Mouse (Mus musculus) stomach, postnatal 0 days (tissue): ENCODE data around the gene Gmds. TPM values are rescaled to one million over a fixed set of nuclear protein-coding genes. Genes with fewer than 3 reads are reported as not detected.

Experiments used
- ATAC-seq: fragments of 200-750 bp; cut with Nextera tagmentation; 2 replicates; pipeline ENCODE4 v1.8.0; 2017; ENCODE audit not compliant: low FRiP score, low TSS enrichment
- DNase-seq: peaks from one replicate; pipeline ENCODE4 v3.0.0-alpha.2; 2016; ENCODE audit warnings: low spot score
- H3K27ac ChIP-seq: fragments of 300-500 bp; sonication (generic); replicated peaks from 2 replicates; pipeline ENCODE4 v1.5.1; 2014; ENCODE audit warnings: mild to moderate bottlenecking, control low read depth
- H3K27me3 ChIP-seq: fragments of 300-500 bp; sonication (generic); 2 replicates; pipeline ENCODE4 v1.6.1; 2014; ENCODE audit warnings: low read length; ENCODE audit not compliant: control insufficient read depth, insufficient read depth
- H3K36me3 ChIP-seq: fragments of 300-500 bp; sonication (generic); 2 replicates; pipeline ENCODE4 v1.6.1; 2014; ENCODE audit warnings: low read length, mixed read lengths; ENCODE audit not compliant: control insufficient read depth, insufficient read depth
- H3K4me1 ChIP-seq: fragments of 300-500 bp; sonication (generic); replicated peaks from 2 replicates; pipeline ENCODE4 v1.6.1; 2014; ENCODE audit warnings: antibody characterized with exemption; ENCODE audit not compliant: control insufficient read depth, insufficient read depth
- H3K4me2 ChIP-seq: fragments of 300-500 bp; sonication (generic); replicated peaks from 2 replicates; pipeline ENCODE4 v1.6.1; 2014; ENCODE audit warnings: low read depth, mild to moderate bottlenecking, control low read depth, moderate library complexity
- H3K4me3 ChIP-seq: fragments of 300-500 bp; sonication (generic); 2 replicates; pipeline ENCODE4 v1.5.1; 2014; ENCODE audit warnings: low read depth, low read length, control low read depth
- H3K9ac ChIP-seq: fragments of 300-500 bp; sonication (generic); 2 replicates; pipeline ENCODE4 v1.6.1; 2014; ENCODE audit warnings: mild to moderate bottlenecking, low read length, control low read depth, mixed read lengths
- H3K9me3 ChIP-seq: fragments of 300-500 bp; sonication (generic); 2 replicates; pipeline ENCODE4 v1.6.1; 2016; ENCODE audit warnings: low read length; ENCODE audit not compliant: control insufficient read depth
- CTCF ChIP-seq: IDR thresholded peaks from 2 replicates; pipeline ENCODE4 v1.5.1; 2016; ENCODE audit warnings: antibody characterized with exemption, low read depth, mild to moderate bottlenecking, moderate library complexity
- EP300 ChIP-seq: optimal IDR thresholded peaks from 2 replicates; pipeline ENCODE3; 2016; ENCODE audit warnings: antibody characterized with exemption
- WGBS: fragments of 180-500 bp; shearing (Covaris S2); extraction: QIAGEN DNeasy Blood & Tissue Kit; methylation state at CpG from one replicate; pipeline ENCODE4 v1.1.7; 2014; 5-methylcytosine and 5-hydroxymethylcytosine counted together
- polyA plus RNA-seq: library from polyadenylated mRNA; unstranded; fragments of >200 nt; fragmentation: Nextera tagmentation; extraction: Ambion mirVana; gene quantifications from 2 replicates; pipeline ENCODE4 v1.2.1, GENCODE M21; 2015

Gene Gmds
- polyA plus RNA-seq, 1 experiment from 2014 or later = 102 TPM

DNA sequence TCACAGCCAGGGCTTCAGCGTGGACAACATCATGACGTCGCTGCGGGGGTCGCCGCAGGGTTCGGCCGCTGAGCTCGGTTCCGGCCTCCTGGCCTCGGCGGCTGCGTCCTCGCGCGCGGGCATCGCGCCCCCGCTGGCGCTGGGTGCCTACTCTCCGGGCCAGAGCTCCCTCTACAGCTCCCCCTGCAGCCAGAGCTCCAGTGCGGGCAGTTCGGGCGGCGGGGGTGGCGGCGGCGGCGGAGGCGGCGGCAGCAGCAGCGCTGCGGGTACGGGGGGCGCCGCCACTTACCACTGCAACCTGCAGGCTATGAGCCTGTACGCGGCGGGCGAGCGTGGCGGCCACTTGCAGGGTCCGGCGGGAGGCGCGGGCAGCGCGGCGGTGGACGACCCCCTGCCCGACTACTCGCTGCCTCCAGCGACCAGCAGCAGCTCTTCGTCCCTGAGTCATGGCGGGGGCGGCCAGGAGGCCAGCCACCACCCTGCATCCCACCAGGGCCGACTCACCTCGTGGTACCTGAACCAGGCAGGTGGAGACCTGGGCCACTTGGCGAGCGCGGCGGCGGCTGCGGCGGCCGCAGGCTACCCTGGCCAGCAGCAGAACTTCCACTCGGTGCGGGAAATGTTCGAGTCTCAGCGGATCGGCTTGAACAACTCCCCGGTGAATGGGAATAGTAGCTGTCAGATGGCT lies 530.3 kb downstream of the Gmds start:
- DNase-seq (peak; percentile 62), ATAC-seq (0 out of 2 replicates have a peak, but pooled peaks have one; percentile 15)

DNA sequence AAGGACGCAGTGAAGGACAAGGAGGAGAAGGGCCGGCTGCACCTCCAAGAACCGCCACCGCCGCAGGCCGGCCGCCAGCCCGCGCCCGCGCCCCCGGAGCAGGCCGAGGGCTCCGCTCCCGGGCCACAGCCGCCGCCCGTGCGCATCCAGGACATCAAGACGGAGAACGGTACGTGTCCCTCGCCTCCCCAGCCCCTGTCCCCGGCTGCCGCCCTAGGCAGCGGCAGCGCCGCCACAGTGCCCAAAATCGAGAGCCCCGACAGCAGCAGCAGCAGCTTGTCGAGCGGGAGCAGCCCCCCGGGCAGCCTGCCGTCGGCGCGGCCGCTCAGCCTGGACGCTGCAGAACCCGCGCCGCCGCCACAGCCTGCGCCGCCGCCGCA lies 530.8 kb downstream of the Gmds start:
- ATAC-seq = no peak
- peak; percentile 32 for DNase-seq
- Histone ChIP-seq H3K4me1 (0 out of 2 replicates have a peak, but pooled peaks cover 2% of the 10 kb centered on the region), H3K4me2 (peak overlapping the region; percentile 89), H3K27ac (no peak overlapping the region), H3K9ac (peak overlapping the region; percentile 58; the same call in 1 of the 2 replicates), H3K9me3 (no peaks in the 10 kb centered on the region), H3K27me3 (peaks cover 12% of the 10 kb centered on the region; the same call in 1 of the 2 replicates), H3K36me3 (no peaks in the 10 kb centered on the region), H3K4me3 (peak overlapping the region; percentile 54)
- under 1% methylated on average over 41 of the region's 47 CpGs for WGBS
- TF ChIP-seq CTCF (no peak), EP300 (no peak)

More for the DNA sequence above, 530.3 kb downstream of the Gmds start:
- H3K4me2 ChIP-seq = peak overlapping the region; percentile 89
- H3K9ac ChIP-seq = peak overlapping the region; percentile 38
- 0 out of 2 replicates have a peak, but pooled peaks cover 2% of the 10 kb centered on the region for H3K4me1 ChIP-seq
- TF ChIP-seq CTCF = peak; percentile 50
- no peak for TF ChIP-seq EP300
- H3K4me3 ChIP-seq = peak overlapping the region; percentile 54
- no peak overlapping the region for H3K27ac ChIP-seq
- H3K27me3 ChIP-seq = peaks cover 12% of the 10 kb centered on the region; the same call in 1 of the 2 replicates
- H3K36me3 ChIP-seq = no peaks in the 10 kb centered on the region
- WGBS = 2% methylated on average over 47 of the region's 73 CpGs
- no peaks in the 10 kb centered on the region for H3K9me3 ChIP-seq

DNA sequence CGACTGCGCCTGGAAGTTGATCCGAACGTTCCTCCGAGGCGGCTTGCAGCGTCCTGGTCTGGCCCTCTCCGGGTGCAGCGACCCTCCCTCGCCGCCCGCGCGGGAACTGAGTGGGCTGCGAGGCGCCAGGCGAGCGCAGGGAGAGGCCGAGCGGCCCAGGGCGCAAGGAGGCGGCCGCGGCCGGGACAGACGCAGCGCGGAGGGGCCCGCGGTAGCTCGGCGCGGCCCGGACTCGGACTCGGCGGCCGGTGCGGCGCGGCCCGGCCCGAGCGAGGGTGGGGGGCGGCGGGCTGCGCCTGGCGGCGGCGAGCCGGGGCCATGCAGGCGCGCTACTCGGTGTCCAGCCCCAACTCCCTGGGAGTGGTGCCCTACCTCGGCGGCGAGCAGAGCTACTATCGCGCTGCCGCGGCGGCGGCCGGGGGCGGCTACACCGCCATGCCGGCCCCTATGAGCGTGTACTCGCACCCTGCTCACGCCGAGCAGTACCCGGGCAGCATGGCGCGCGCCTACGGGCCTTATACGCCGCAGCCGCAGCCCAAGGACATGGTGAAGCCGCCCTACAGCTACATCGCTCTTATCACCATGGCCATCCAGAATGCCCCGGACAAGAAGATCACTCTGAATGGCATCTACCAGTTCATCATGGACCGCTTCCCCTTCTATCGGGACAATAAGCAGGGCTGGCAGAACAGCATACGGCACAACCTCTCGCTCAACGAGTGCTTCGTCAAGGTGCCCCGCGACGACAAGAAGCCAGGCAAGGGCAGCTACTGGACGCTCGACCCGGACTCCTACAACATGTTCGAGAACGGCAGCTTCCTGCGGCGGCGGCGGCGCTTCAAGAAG lies 531.4 kb downstream of the Gmds start:
- Histone ChIP-seq H3K27ac (no peak overlapping the region), H3K4me1 (0 out of 2 replicates have a peak, but pooled peaks cover 2% of the 10 kb centered on the region), H3K4me2 (peak overlapping the region; percentile 89), H3K27me3 (peaks cover 12% of the 10 kb centered on the region; the same call in 1 of the 2 replicates), H3K9ac (peak overlapping the region; percentile 58), H3K9me3 (no peaks in the 10 kb centered on the region), H3K4me3 (peak overlapping the region; percentile 54), H3K36me3 (no peaks in the 10 kb centered on the region)
- TF ChIP-seq CTCF (no peak), EP300 (no peak)
- ATAC-seq = peak; percentile 33
- peak; percentile 37 for DNase-seq
- under 1% methylated on average over 88 of the region's 101 CpGs for WGBS

DNA sequence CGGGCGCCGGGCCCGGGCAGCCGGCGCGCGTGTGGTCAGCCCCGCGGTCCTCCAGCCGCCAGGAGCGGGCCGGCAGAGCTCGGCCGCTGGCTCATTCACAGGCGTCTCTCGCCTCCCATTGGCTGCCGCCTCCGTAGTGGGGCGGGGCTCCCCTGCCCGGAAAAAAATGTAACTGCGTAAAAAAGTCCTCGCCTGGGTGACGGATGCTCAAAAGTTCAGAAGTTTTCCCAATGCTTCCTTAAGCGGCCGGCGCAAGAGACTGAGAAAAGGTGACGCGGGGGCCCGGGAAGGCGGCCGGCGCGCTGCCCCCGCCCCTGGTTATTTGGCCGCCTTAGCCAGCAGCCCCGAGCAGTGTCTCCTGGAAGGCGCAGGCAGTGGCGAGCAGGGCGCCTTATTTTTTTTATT lies 532.1 kb downstream of the Gmds start, which contains the start of gene Foxc1:
TSS of gene Foxc1 (plus strand) at position 206 of the 405 bp plus-strand sequence.
- H3K27ac ChIP-seq = no peak within 1 kb of the TSS
- peak; percentile 87 for ATAC-seq
- under 1% methylated on average over 24 of the region's 40 CpGs for whole genome bisulfite sequencing

DNA sequence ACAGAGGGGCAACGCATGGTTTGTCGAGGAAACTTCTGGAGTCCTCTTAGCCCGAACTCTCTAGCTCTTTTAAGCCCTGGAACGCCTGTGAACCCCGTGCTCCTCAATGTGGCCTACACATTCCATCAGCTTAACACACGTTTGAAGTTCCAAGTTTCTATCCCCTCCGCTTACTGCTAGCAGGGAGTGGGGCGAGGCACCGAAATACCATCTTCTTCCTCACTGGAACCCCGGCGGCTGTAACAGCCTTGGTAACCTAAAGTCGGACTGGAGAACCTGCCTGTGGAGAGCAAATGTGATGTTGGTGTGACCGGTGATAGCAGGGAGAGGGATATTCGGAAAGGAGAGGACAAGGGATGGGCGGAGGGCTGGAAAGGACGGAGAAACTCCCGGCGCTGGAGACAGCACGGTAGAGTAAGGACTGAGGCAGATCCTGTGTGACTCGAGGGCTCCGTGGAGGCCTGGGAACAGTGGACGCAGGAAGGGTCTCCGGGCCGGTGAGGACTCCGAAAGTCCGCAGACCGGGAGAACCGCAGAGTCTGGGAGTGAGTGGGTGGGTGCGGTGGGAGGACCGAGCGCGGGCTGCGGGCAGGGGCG lies 532.6 kb downstream of the Gmds start:
- Histone ChIP-seq H3K4me1 (no peaks in the 10 kb centered on the region; the same call in 1 of the 2 replicates), H3K27ac (no peak overlapping the region), H3K27me3 (peaks cover 13% of the 10 kb centered on the region; the same call in 1 of the 2 replicates), H3K4me2 (peak overlapping the region; percentile 89), H3K4me3 (peak overlapping the region; percentile 54), H3K9me3 (no peaks in the 10 kb centered on the region), H3K36me3 (no peaks in the 10 kb centered on the region), H3K9ac (no peak overlapping the region)
- 9% methylated on average over 33 of the region's 34 CpGs for WGBS
- DNase-seq (no peak), ATAC-seq (no peak)
- TF ChIP-seq CTCF = no peak
- TF ChIP-seq EP300 = no peak

More for the DNA sequence above, 532.1 kb downstream of the Gmds start, which contains the start of gene Foxc1:
- H3K36me3 ChIP-seq = no peaks in the 10 kb centered on the region
- peak within 1 kb of the TSS; percentile 54 for H3K4me3 ChIP-seq
- peaks cover 11% of the 10 kb centered on the region; the same call in 1 of the 2 replicates for H3K27me3 ChIP-seq
- no peaks in the 10 kb centered on the region for H3K9me3 ChIP-seq
- peak within 1 kb of the TSS; percentile 58 for H3K9ac ChIP-seq
- no peak for TF ChIP-seq EP300
- no peak for TF ChIP-seq CTCF
- peak; percentile 85 for DNase-seq
- H3K4me1 ChIP-seq = peaks cover 2% of the 10 kb centered on the region; the same call in 1 of the 2 replicates
- peak within 1 kb of the TSS; percentile 89 for H3K4me2 ChIP-seq
